Mouse (Mus musculus) forebrain, embryonic 14.5 days (tissue): ENCODE data around the gene Sox6. TPM values are rescaled to one million over a fixed set of nuclear protein-coding genes. Genes with fewer than 3 reads are reported as not detected.

Experiments
- ATAC-seq: fragments of 200-750 bp; cut with Nextera tagmentation; 2 replicates; pipeline ENCODE4 v1.8.0; 2017; ENCODE audit warnings: mild to moderate bottlenecking, moderate library complexity
- DNase-seq: peaks from one replicate; pipeline ENCODE4 v3.0.0-alpha.2; 2015; ENCODE audit warnings: low spot score
- H3K27ac ChIP-seq: fragments of 300-500 bp; sonication (generic); 2 replicates; pipeline ENCODE4 v1.5.1; 2014; ENCODE audit warnings: low read depth, mild to moderate bottlenecking, control low read depth, low read length, moderate library complexity
- H3K27me3 ChIP-seq: fragments of 300-500 bp; sonication (generic); replicated peaks from 2 replicates; pipeline ENCODE4 v1.6.1; 2014; ENCODE audit warnings: low read length, control low read depth, mixed read lengths; ENCODE audit not compliant: control insufficient read depth, insufficient read depth
- H3K36me3 ChIP-seq: fragments of 300-500 bp; sonication (generic); 2 replicates; pipeline ENCODE4 v1.6.1; 2014; ENCODE audit warnings: low read length, control low read depth; ENCODE audit not compliant: control insufficient read depth, insufficient read depth
- H3K4me1 ChIP-seq: fragments of 300-500 bp; sonication (generic); 2 replicates; pipeline ENCODE4 v1.6.1; 2014; ENCODE audit warnings: antibody characterized with exemption, low read length, control low read depth; ENCODE audit not compliant: control insufficient read depth, insufficient read depth
- H3K4me2 ChIP-seq: fragments of 300-500 bp; sonication (generic); 2 replicates; pipeline ENCODE4 v1.6.1; 2014; ENCODE audit warnings: mild to moderate bottlenecking, control low read depth, low read length
- H3K4me3 ChIP-seq: fragments of 300-500 bp; sonication (generic); 2 replicates; pipeline ENCODE4 v1.5.1; 2014; ENCODE audit warnings: low read depth, low read length, control low read depth
- H3K9ac ChIP-seq: fragments of 300-500 bp; sonication (generic); 2 replicates; pipeline ENCODE4 v1.6.1; 2014; ENCODE audit warnings: mild to moderate bottlenecking, low read length, control low read depth, moderate library complexity
- H3K9me3 ChIP-seq: fragments of 300-500 bp; sonication (generic); replicated peaks from 2 replicates; pipeline ENCODE4 v1.6.1; 2016; ENCODE audit warnings: low read length, control low read depth, mixed read lengths; ENCODE audit not compliant: control insufficient read depth
- WGBS: fragments of 180-500 bp; shearing (Covaris S2); extraction: QIAGEN DNeasy Blood & Tissue Kit; methylation state at CpG from one replicate; pipeline ENCODE4 v1.1.7; 2014; 5-methylcytosine and 5-hydroxymethylcytosine counted together
- polyA plus RNA-seq: library from polyadenylated mRNA; unstranded; fragments of >200 nt; fragmentation: Nextera tagmentation; extraction: Ambion mirVana; gene quantifications from 2 replicates; pipeline ENCODE4 v1.2.1, GENCODE M21; 2014

Gene Sox6
- polyA plus RNA-seq, 1 experiment from 2014 or later: 78.4 TPM

DNA sequence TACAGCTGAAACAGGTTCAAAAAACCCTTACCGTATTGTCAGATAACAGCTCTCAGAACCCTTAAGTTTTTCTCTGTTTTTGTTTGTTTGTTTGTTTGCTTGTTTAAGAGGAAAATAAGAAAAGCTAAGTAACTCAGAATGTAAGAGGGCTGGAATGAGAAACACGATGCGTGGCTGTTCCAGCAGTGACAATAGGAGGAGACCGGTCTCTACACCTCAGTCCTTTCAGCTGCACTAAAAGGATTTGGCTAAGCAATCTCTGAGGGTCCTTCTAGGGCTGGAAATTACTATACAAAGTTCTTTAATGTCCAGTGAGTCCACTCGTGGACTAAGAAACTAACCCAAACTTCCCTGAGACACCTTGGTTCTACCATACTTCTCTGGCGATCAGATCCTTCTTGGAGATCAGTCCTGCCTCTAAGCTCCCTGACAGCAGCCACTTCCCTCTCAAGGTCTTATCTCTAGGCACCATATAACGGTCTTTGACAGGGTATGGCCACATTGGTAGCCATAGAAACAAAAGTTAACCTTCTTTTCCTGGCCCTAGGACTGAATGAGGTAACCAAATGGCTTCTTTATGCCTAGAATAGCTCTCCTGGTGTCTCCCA, 488.3 kb downstream of the Sox6 start:
- no peak for DNase-seq

DNA sequence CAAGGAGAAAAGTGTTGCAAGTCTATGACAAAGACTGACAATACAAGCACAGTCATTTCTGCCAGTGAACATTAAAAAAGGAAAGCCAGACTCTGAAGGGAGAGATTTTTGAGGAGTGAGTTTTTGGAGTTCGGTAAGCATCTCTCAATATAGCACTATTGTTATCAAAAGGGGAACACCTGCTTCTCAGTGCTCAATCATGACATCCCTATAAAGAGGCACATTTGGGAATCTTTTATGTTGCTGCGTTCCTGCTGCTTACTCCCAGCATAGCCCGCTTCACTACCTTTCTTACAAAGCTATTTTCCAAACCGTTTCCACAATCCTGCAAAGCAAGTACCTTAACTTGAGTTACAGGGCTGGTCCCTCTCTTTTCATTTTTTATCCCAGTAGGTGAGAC, 488.9 kb downstream of the Sox6 start:
- no peaks in the 10 kb centered on the region for H3K4me1 ChIP-seq
- ATAC-seq (no peak), DNase-seq (no peak)
- no peak overlapping the region for H3K27ac ChIP-seq
- no peaks in the 10 kb centered on the region for H3K9me3 ChIP-seq
- no peak overlapping the region for H3K4me3 ChIP-seq
- 0 out of 2 replicates have a peak, but pooled peaks cover 4% of the 10 kb centered on the region for H3K36me3 ChIP-seq
- no peak overlapping the region for H3K9ac ChIP-seq
- H3K4me2 ChIP-seq: no peak overlapping the region
- H3K27me3 ChIP-seq: no peaks in the 10 kb centered on the region
- WGBS: 79% methylated on average over 4 of the region's 4 CpGs

More for the DNA sequence above, 488.3 kb downstream of the Sox6 start:
- Histone ChIP-seq H3K4me1 (no peaks in the 10 kb centered on the region), H3K27ac (no peak overlapping the region), H3K36me3 (0 out of 2 replicates have a peak, but pooled peaks cover 4% of the 10 kb centered on the region), H3K27me3 (no peaks in the 10 kb centered on the region), H3K4me3 (no peak overlapping the region), H3K4me2 (no peak overlapping the region), H3K9me3 (no peaks in the 10 kb centered on the region), H3K9ac (no peak overlapping the region)
- 83% methylated on average over 7 of the region's 7 CpGs for WGBS
- no peak for ATAC-seq

DNA sequence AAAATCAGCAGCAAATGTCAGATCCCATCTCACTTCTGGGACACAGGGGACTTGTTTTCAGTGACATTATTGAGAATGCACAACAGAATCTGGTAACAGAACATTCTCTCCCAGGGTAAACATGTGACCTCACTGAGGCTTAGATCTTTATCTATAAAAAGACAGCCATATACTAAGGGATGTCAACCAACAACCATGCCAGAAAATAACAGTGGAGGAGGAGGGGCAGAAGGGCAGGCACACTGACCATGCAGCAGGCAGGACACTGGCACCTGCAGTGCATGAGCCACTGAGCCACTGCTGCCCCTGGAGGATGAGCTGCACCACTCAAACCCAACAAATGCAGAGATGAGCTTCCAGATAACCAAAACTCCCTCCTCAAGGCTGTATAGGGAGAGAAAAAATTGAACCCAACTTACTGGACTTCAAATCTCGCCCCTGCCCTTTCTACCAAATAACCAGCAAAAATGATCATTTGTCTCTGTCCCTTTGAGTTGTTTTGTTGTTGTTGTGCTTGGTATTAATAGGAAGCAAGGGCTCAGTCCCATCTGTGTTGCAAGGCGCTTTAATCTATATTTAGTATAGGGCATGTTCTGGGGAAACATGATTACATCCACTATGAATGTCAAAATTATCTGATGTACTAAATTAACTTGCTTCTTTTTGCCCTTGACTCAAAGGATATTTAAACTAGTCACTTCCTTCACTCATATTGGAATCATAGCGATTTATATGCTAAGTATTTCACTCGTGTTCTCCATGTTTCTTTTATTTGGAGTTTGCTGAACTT, 492.8 kb downstream of the Sox6 start:
- H3K9me3 ChIP-seq: no peaks in the 10 kb centered on the region
- H3K27ac ChIP-seq: no peak overlapping the region
- no peaks in the 10 kb centered on the region for H3K4me1 ChIP-seq
- H3K9ac ChIP-seq: no peak overlapping the region
- WGBS: 92% methylated on average over 4 of the region's 4 CpGs
- H3K36me3 ChIP-seq: peaks cover 17% of the 10 kb centered on the region; the same call in 1 of the 2 replicates
- H3K4me3 ChIP-seq: no peak overlapping the region
- no peak overlapping the region for H3K4me2 ChIP-seq
- no peak for ATAC-seq
- DNase-seq: no peak
- no peaks in the 10 kb centered on the region for H3K27me3 ChIP-seq

DNA sequence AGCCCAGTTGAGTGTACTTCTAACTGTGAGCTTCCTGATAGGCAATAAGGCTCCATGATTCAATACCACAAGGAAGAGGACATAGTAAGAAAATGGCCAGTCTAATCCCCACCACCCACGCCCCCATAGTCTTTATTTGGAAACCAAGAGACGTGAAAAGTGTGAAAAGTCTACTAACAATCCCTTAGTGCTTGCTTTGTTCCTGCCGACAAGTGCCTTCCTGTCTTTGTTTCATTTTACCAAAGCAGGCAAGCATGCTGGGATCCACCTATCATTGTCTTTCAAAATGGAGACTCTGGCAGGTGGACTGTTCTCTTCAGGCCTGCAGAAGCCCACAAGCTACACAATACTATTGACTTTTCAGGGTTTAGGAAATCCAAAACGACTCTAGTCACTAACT, 495.0 kb downstream of the Sox6 start:
- DNase-seq (no peak), ATAC-seq (no peak)
- H3K9me3 ChIP-seq: no peaks in the 10 kb centered on the region
- H3K4me1 ChIP-seq: no peaks in the 10 kb centered on the region
- peaks cover 13% of the 10 kb centered on the region; the same call in 1 of the 2 replicates for H3K36me3 ChIP-seq
- no peak overlapping the region for H3K4me3 ChIP-seq
- no peak overlapping the region for H3K9ac ChIP-seq
- no peak overlapping the region for H3K27ac ChIP-seq
- WGBS: 61% methylated on average over 4 of the region's 4 CpGs
- H3K4me2 ChIP-seq: no peak overlapping the region
- H3K27me3 ChIP-seq: no peaks in the 10 kb centered on the region

DNA sequence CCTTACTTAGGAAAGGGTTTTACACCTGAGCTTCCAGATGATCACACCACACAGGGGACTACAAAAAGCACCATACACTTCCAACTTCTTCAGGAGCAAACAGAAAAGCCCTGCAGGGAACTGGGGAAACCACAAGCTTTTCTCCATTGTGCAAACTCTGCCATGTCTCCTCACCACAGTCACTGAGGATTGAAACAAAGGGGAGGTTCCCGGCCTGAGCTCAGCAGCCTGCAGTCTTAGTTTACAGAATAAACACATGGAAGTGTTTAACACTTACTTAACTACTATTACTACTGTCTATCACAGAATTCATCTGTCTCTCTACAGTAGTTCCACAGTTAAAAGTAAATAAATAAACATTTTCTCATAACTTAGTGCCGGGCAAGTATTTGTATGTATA, 498.3 kb downstream of the Sox6 start:
- DNase-seq (no peak), ATAC-seq (no peak)
- no peak overlapping the region for H3K4me3 ChIP-seq
- no peaks in the 10 kb centered on the region for H3K9me3 ChIP-seq
- 45% methylated on average over 2 of the region's 2 CpGs for WGBS
- peaks cover 13% of the 10 kb centered on the region; the same call in 1 of the 2 replicates for H3K36me3 ChIP-seq
- no peak overlapping the region for H3K4me2 ChIP-seq
- H3K4me1 ChIP-seq: 0 out of 2 replicates have a peak, but pooled peaks cover 5% of the 10 kb centered on the region
- no peaks in the 10 kb centered on the region for H3K27me3 ChIP-seq
- H3K9ac ChIP-seq: no peak overlapping the region
- no peak overlapping the region for H3K27ac ChIP-seq

DNA sequence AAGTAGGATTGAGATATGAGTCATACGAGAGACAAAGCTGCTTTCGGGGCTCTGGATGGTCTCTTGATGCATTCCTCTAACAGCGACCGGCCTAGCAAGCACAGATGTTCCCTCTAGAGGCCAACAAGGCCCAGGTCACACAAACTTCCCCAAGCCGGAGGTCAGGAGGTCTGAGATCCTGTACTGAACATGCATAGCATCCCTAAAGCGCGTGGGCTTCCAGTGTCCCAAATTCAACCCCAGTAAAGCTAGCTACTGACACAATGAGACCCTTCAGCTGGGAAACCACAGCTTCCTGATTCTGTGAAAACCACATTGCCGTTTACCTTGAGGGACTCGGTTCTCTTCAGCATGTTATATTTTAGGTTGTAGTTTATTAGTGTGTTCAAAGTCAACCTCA, 499.6 kb downstream of the Sox6 start:
- Histone ChIP-seq H3K27ac (no peak overlapping the region), H3K4me1 (0 out of 2 replicates have a peak, but pooled peaks cover 5% of the 10 kb centered on the region), H3K27me3 (no peaks in the 10 kb centered on the region), H3K4me3 (no peak overlapping the region), H3K4me2 (no peak overlapping the region), H3K36me3 (peaks cover 13% of the 10 kb centered on the region; the same call in 1 of the 2 replicates), H3K9ac (no peak overlapping the region), H3K9me3 (no peaks in the 10 kb centered on the region)
- WGBS: 90% methylated on average over 9 of the region's 9 CpGs
- ATAC-seq: no peak
- no peak for DNase-seq

DNA sequence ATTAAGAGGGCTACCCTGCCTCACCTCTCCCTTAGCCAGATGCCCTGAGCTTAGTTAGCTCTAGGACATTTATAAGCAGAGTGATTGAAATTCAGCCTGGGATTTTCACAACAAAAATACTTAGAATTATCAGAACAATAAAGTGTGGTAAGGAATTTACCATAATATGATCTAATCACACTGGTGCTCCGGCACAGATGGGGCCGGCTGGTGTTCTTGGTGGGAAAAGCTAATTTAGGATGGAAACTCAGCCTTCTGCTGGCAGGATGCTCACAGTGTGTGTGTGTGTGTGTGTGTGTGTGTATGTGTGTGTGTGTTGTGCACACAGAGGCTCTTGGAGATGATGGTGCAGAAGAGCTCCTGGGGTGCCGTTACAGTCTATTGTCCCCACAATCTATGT, 501.0 kb downstream of the Sox6 start:
- peaks cover 10% of the 10 kb centered on the region; the same call in 1 of the 2 replicates for H3K36me3 ChIP-seq
- no peak for ATAC-seq
- DNase-seq: peak; percentile 47

DNA sequence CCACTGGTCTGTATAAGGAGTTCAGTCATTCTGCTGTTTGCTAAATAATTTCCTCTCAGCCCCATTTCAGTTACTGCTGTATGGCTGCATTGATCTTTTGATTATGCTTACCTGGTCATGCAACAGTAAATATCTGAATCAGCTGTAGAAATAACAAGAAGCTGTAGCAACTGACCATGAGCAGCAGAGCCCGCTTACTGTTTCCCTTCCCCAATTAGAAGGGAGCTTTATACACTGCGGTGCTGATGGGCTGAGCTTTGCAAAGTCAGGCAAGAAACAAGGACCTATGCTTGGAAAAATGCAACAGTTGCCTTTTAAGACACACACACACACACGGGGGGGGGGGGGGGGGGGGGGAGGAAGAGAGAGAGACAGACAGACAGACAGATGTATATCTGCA, 502.1 kb downstream of the Sox6 start:
- WGBS: 69% methylated on average over 3 of the region's 3 CpGs
- no peak for ATAC-seq
- DNase-seq: no peak
- Histone ChIP-seq H3K4me2 (no peak overlapping the region), H3K27me3 (no peaks in the 10 kb centered on the region), H3K36me3 (peaks cover 3% of the 10 kb centered on the region; the same call in 1 of the 2 replicates), H3K27ac (no peak overlapping the region), H3K4me1 (0 out of 2 replicates have a peak, but pooled peaks cover 5% of the 10 kb centered on the region), H3K4me3 (no peak overlapping the region), H3K9me3 (no peaks in the 10 kb centered on the region), H3K9ac (no peak overlapping the region)

More for the DNA sequence above, 501.0 kb downstream of the Sox6 start:
- Histone ChIP-seq H3K4me2 (no peak overlapping the region), H3K9me3 (no peaks in the 10 kb centered on the region), H3K4me3 (no peak overlapping the region), H3K9ac (no peak overlapping the region), H3K27ac (no peak overlapping the region), H3K4me1 (0 out of 2 replicates have a peak, but pooled peaks cover 5% of the 10 kb centered on the region), H3K27me3 (no peaks in the 10 kb centered on the region)
- WGBS: 60% methylated on average over 3 of the region's 3 CpGs

DNA sequence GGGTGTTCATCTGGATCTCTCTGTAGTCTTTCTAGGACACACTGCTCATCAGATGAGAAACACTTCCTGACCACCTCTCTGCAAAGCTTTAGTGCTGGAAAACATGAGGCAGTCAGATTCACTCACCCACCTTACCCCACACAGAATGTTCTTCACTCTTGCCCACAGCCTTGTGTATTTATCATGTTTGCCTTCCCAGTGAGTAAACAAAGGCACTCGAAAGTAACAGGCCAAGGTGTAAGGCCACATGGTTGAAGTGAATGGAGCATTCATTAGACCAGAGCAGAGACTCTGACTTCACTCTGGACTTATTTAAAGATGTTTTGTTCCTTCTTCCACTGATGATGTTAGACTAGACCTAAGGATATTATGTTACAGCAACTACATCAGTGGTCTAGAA, 506.7 kb downstream of the Sox6 start:
- Histone ChIP-seq H3K4me1 (0 out of 2 replicates have a peak, but pooled peaks cover 5% of the 10 kb centered on the region), H3K36me3 (no peaks in the 10 kb centered on the region; the same call in 1 of the 2 replicates), H3K27me3 (no peaks in the 10 kb centered on the region), H3K9me3 (no peaks in the 10 kb centered on the region), H3K4me3 (no peak overlapping the region), H3K4me2 (no peak overlapping the region), H3K27ac (no peak overlapping the region), H3K9ac (no peak overlapping the region)
- no peak for ATAC-seq
- no peak for DNase-seq
- WGBS: 67% methylated on average over 1 of the region's 1 CpGs
